Mouse (Mus musculus) right cerebral cortex, postnatal 4 days (tissue): ENCODE data around the gene Atg9a.

Source experiments
- DNase-seq: peaks from one replicate; pipeline ENCODE4 v3.0.0-alpha.2; 2022

Atg9a gene

DNA sequence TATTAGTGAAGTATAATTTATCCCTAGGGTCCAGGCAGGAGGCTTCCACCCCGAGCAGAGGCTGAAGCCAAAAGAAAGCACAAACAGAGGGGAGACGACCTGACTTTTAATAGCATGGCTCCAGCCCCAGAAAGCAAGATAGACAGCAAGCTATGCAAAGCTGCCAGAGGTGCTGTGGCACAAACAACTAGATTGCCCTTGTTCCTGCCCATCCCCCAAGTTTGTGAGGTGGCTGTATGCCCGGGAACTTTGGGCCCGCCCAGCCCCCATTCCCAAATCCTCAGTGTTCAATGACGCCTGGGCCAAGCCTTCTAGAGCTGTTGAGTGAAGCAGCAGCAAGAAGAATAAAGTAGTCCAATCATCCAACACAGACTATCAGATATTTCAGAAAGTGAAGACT, 22.9 kb upstream of the Atg9a start:
- DNase-seq = peak; percentile 40

DNA sequence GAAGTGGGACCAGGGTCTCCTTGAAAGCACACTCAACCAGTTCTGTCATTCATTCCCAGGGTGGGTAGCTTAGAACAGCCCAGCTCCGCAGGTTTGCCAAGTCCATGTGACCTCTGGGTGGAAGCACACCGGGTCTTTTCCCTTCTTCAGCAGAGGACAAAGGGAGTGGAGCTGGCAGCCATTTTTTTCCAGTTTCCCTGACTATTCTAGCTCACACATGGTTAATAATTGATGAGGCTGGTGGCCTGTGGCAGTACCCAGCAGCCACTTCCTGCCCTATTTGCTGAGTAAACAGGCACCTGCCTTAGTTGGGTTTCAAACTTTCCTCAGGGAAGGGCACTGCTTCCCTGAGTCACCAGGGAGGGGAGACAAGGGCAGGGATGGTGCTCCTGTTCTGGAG, 22.4 kb upstream of the Atg9a start:
- no peak for DNase-seq

DNA sequence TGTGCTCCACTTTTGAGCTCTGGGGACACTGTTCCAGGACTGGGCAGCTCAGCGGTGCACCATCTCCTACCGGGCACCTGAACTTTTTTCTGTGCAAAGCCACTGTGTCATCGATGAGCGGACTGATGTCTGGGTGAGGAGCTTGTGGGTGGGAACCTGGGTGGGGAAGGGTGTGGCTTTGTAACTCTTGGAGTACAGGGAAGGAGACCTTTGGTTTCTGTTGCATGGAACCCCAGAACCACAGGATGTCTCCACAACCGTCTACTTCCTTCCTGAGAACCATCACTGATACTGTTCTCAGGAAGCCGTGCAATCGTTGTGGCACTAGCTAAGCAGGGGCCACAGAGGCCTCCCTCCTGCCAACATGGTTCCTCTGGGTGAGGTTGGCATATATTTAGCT, 21.1 kb upstream of the Atg9a start:
- DNase-seq = no peak

DNA sequence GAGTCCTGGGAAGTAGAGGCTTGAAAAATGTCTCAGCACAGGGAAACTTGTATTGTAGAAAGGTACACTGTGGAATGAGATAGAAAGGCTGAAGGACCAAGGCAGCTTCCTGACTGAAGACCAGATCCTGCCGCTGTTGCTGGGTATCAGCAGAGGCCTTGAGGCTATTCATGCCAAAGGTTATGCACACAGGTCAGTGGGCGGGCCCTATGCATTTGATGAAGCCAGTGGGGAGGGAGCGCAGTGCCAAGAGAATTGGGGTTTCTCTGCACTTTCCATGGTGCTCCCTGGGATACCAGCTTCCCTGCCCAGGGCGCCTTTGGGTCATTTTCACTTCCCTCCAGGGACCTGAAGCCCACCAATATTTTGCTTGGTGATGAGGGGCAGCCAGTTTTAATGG, 20.5 kb upstream of the Atg9a start:
- no peak for DNase-seq

DNA sequence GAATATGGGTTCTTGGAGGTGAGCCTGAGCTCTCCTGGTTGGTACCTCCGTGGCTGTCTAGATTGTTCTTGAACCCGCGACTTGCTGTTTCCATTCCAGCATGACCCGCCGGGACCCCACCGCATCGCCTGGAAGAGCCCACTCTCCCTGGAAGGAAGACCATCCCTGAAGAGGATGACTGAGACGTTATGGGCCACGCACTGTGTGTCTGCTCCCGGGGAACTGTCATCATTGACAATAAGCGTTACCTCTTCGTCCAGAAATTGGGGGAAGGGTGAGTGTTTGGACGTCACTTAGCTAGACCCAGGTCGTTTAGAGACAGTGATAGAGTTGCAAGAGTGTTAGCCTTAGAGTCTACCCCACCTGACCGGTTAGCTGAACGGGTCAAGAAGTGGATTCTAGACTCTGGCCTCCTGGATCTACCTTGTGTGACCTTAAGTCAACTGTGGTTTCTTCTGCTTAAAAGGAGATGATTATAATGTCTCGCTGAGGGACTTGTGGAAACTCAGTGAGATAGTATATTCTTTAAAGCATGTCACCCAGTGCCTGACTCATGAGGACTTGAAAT, 19.2 kb upstream of the Atg9a start:
- DNase-seq = no peak

DNA sequence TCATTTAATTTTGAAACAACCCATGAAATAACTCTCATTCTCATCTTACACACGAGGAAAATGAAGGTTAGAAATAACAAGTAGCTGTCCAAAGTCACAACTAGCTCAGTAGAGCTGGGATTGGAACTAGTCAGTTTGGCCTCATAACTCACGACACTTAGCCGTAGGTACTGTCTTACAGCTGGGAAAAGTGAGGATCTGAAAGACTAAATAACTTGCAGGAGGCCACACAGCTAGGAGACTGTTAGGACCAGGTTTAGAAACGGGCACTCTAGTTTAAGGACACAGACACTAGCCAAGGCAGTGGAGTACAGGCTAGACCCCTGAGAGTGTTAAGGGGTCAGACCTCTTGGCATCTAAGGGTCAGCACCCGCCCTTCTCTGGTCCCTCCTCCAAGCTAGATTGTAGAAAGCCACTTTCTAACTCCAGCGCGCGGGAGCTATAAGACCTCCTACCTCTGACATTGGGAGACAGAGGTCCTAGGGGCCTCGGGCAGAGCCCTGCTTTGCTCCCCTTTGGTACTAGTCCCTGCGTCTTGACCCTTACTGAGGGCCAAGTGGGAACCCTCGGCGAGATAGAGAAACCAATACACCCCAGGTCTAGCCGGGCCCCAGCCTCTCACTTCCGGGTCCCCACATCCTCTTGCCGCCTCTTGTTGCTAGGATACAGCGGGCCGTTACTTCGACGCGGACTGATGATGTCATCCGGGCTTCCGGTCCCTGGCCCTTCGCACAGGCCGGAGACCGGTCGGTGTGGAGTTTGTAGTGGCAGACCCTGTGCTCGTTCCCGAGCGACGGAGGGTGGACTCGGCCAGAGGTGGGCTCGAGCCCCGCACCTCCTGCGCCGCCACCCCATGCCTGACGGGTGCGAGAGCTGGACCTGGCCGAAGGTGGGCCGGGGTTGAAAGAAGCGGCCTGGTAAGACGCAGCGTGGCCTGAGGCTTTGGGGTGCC, 18.4 kb upstream of the Atg9a start, which contains the start of the genes Glb1l and Stk16:
TSS of gene Glb1l (minus strand) at position 678 of the 952 bp plus-strand sequence.
TSS of gene Stk16 (plus strand) at position 703 of the 952 bp plus-strand sequence.
- DNase-seq = peak; percentile 97

DNA sequence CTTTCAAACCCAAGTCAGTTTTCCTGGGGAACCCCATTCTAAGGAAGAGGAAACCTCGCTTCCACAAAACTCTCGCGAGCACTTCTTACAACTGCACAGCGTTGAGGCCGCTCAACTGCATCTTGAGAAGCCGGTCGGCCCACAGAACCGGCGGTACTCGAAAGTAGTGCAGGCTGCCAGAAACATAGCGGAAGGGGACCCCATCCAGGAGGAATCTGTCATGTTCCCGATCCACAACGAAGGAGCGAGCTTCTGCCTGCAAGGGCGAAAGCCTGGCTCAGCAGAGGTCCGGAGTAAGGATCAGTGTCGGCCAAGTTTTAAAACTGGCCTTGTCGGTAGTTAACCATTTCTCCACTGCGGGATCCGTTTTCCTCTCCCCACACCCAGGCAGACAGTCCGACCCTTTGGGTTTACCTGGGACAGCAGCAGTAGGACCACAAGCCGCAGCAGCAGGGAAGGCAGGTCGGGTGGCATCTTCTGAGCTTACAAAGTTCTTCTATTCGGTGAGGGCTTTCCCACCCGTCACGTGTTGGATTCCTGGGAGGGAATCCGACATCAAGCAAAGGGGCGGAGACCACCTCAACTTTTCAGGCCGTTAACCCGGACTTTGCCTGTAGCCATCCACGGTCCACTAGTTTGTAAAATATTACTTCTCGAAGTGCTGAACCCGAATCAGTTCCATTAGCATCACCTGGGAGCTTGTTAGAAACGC, 17.1 kb upstream of the Atg9a start:
- no peak for DNase-seq

DNA sequence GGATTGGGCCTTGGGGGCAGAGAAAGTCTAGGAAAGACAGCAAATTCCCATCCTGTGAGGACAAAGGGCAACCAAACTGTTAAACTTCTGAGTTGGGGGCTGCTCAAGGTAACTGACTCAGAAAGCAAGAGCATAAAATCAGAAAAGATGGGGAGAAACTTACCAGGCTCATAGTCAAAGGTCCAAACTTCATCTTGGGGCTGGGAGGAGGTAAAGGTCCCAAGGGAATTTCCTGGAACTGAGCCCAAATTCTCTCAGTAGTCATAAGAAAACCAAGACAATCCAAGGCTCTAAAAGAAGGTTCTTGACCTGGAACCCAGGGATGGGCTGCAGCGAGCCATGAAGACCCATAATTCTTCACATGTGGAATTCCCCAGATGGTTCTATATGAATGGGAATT, 9.2 kb upstream of the Atg9a start:
- no peak for DNase-seq

DNA sequence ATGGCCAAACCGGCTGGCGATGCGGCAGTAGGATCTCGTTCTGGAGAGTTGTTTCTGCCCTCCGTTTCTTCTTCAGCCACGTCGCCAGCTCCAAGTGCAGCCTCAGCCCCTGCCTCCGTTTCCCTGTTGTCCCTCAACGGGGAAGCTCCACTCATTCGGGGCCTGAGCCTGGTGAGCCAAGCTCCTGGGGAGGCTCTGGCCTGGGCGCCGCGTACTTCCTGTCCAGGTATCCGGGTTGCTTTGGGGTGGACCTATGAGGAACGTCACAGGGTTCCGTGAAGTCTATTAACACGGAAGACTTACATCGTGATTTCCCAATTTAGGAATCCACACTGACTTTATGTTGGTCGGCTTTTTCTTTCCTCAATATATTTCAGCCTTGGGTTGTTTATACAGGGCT, 456 bp upstream of the Atg9a start:
- no peak for DNase-seq

DNA sequence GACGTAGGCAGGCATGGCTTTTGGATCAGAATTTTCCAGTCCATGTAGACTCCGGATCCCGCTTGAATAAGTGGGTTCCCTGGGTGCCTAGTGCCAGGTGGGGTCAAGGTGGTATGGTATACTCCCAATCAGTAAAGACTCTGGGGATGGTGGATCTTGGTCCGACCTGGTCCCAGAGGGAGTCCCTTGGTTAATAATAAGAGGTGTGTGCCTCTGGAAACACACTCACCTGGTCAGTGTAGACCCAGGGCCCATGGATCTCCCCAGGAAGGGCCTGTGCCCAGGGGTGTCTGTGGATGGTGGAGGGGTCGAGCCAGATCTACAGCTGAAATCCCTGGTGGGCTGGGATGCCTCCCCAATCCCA, 756 bp downstream of the Atg9a start:
- DNase-seq = no peak

DNA sequence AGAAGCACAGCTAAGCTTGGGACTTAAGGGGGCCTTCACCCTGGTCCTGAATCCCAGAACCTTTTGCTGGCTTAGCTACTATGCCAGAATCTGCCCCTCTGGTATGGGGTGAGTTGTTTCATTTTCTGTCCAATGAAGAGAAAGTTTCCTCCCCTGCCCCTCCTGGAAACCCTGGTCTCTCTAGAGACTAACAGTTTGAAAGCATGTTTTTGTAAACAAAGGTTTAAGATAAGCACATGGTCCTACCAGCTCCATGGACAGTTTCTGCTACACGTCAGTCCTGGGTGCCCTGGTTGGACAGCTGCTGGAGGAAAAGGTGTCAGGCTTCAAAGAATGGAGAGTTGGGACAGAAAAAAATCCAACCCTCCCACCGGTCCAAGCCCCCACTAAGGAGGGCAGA, 1.4 kb downstream of the Atg9a start:
- no peak for DNase-seq

DNA sequence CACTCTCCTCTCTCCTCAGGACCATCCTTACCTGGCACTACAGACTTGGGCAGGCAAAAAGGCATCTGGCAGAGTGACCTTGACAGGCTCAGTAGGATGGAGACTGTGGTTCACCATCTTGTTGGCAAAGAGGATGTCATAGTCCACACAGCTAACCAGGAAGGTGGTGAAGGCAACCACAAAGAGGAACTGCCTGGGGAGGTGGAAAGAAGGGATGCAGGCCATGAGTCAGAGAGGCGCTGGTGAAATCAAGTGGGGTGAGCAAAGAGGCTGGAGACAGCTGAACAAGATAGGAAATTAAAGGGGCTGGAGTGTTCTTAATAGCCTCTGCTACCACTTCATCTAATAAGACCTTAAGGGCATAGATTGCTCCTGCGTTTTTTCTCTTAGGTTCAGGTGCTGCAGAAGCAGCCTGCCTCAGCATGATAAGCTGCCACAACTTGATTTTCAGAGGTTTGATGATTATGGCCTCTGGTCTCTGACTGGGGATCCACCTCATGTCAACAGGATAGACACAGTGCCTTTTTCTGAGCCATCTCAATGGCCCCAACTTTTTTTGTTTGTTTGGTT, 4.0 kb downstream of the Atg9a start:
- no peak for DNase-seq

DNA sequence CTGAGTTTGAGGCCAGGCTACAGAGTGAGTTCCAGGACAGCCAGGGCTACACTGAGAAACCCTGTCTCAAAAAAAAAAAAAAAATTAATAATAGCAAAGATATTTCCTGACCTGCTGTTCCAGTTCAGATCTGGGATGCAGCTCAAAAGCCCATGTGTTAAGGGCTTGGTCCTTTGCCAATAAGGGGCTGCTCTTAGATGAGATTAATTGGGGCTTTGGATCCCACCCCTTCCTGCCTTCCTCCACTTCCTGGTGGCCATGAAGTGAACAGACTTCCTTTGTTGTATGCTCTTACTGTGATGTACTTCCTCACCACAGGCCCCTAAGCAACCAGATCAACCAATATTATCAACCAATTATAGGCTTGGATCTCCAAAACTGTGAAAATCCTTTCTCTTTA, 4.9 kb downstream of the Atg9a start:
- DNase-seq = no peak

DNA sequence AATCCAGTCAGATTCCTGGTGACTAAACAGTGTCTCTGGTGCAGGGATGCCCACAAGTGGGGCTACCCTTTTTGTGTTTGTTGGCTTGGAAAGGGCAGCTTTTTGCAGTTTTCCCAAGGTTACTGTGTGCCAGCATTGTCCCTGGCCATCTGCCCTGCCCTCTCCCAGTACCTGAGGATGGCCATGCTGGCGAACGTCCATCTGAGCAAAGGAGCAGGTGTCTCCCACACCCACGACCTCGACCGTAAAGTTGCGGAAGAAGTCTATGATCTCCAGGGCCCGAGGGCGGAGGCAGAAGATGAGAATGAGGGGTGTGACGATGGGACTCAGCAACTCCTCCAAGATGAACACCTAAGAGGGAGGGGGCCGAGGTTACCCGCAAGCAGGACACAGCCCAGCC, 6.5 kb downstream of the Atg9a start:
- no peak for DNase-seq

DNA sequence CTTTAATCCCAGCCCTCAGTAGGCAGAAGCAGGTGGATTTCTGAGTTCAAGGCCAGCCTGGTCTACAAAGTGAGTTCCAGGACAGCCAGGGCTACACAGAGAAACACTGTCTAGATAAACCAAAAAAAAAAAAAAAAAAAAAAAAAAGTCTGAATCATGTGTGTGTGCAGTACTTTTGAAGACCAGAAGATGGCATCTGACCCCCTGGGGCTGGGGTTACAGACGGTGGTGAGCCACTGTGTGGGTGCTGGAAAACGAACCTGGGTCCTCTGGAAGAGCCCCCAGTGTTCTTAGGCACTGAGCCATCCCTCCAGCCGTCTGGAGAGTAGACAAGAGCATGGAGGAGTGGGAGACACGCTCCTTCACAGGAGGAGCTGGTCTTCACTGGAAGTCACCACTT, 9.8 kb downstream of the Atg9a start:
- no peak for DNase-seq

DNA sequence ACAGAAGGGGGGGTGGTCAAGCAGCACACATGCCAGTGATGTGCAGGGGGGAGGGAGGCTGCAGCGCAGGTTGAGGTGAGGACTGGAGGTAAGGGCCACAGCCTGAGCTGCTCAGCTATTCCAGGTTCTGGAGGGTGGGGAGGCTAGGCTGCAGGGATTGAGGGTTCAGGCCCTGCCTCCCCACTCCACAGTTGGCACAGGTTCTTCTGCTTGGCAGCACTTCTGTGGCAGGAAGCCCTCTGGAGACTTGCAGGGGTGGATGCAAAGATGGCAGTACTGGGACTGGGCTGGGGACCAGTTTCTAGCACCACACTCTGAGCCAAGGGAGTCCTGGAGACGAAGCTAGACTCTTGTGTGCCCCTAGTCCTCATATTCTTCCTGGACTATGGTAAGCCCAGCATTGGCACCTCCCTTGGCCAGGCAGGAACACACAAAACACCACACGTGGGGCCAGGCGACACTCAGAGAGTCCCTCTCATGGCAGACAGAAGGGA, 10.6 kb downstream of the Atg9a start:
- DNase-seq = no peak

DNA sequence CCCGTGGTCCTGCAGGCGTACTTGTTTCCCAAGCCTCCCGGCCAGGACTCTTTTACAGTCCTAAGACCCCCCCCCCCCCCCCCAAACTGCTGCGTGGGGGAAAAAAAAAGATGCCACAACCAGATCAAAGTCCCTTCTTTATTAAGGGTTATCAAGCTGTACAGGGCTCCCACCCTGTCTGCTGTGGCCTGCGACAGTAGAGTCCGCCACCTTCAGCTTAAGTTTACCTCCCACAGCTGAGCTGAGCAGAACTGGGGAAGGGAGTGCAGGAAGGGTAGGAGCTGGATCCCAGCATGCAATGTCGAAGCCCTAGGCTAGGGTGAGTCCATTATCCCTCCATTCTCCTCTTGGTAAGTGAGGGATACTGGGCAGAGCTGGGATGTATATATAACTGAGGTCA, 11.3 kb downstream of the Atg9a start:
- no peak for DNase-seq

DNA sequence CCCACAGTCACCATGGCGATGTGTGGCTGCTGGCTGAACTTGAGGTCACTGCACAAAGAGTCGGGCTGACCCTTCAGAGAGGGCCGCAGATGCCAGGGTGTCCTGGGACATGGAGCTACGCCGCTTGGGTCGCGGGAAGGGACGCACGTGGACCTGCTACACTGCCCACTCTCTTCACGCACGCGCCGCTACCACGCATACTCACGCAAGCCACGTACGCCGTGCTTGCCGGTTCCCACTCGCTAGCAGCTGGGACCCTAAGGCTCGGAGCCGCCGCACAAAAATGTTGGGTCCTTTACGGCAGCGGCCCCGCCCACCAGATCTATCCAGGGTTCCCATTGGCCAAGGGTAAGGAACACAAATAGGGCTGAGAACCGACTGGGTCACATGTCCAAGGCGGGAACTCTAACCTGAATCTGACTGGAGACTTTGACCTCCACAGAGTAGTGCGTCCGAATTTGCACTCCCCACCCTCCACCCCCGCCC, 11.8 kb downstream of the Atg9a start, which contains the start of gene Abcb6:
TSS of gene Abcb6 (minus strand) at position 288 of the 486 bp plus-strand sequence.
- DNase-seq = peak; percentile 91

DNA sequence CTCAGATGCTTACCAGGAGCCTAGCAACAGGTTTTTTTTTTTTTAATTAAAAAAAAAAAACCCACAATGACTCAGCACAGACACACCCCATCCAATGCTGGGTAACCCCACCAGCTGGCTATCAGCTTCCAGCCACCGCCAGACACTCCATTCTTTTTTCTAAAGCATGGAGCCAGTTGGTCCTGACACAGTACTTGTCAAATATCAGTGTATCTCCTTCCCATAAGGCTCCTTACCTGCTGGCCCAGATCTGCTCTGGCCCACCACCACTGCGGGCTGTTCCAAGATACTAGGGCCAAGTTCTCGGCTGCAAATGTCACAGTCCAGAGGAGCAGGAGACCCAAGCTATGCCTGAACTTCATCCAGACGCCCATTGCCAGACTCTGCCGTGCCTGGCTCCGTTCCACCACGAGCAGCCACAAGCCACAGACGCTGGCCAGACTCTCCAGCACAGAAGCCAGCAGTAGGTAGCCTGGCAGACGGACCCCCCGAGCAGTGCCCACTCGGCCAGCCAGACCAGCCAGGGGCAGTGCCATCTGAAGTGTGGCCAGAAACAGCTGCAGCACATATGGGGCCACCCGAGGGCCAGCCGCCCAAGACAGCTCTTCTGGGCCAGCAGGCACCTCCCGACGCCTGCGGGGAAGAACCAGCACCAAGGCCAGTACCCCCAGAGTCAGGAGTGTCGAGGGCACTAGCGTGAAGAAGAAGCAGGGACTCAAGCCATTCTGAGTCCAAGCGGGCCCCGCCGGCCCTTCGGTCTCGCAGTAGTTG, 12.5 kb downstream of the Atg9a start:
- DNase-seq = peak; percentile 60

DNA sequence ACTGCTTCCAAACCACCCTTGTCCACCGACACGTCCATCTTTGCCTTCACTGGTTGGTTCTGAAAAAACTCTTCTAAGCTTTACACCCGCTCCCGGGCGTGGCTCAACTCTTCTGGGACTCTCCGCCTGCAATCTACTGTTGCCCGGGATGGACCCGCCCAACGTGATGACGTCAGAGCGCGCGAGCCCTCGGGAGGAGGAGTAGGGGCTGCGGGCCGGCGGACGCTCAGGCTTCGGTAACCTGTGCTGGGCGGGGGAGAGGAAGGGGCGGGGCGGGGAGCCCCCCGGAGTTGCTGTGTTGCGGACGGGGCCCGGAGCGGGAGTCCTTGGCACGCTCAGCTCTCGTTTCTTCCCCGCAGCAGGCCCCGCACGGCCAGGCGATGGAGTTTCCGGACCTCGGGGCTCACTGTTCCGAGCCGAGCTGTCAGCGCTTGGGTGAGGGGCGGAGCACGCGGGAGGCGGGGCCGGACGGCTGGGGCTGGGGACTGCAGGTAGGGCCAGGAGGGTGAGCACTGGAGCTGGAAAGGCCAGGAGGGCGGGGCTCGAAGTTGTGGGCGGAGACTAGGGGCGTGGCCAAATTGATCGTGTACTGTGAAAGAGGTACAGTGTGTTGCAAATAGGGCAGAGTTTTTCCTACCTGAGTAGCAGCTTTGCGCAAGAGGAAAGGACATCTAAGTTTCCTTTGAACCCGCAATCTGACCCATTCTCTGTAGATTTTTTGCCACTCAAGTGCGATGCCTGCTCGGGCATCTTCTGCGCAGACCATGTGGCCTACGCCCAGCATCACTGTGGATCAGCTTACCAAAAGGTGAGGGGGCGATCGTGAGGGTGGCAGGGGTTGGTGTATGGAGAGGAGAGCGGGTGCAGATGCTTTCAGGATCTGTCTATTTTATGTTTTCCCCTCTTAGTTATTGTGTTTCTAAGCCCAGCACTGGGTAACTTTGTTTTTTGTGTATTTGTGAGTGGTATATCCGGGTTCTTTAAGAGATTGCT, 23.2 kb downstream of the Atg9a start, which contains the start of gene Zfand2b:
TSS of gene Zfand2b (plus strand) at position 175 of the 993 bp plus-strand sequence.
- peak; percentile 94 for DNase-seq

DNA sequence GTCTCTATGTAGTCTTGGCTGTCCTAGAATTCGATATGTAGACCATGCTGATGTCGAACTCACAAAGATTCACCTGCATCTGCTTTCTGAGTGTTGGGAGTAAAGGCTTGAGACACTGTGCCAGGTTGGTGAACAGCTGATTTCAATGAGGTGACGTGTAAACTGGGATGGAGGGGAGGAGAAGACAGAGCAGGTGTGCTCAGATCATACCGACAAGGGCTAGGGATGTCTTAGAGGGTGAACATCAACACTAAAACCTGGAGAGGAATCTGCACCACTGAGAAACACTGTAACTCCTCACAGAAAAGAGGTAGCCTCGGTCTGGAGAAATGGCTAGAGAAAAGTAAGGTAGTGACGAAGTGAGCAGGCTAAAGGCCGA, 23.9 kb downstream of the Atg9a start:
- DNase-seq = no peak
